Mouse (Mus musculus) thymus, postnatal 14 days (tissue): ENCODE data around the gene Slc7a8.

Source experiments
- DNase-seq: peaks from one replicate; pipeline ENCODE4 v3.0.0; 2021

The Slc7a8 gene

DNA sequence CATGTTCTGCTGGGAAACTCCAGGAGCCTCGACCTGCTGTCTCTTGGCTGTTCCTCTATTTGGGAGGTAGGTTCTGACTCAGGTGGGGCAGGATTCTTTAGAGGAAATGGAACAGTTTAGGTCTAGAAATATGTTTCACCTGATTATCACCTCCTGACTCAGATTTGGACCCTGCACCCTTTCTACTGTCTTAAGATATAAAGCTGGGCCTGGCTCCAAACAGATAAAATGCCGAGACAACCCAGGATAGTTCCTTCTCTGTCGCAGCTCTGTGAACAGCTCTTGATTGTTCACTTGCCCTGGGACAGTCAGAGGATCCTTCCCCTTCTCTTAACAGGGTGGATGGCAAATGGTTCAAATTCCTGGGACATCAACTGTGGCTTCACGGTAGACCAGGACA, 46.5 kb downstream of the Slc7a8 start:
- DNase-seq = no peak

DNA sequence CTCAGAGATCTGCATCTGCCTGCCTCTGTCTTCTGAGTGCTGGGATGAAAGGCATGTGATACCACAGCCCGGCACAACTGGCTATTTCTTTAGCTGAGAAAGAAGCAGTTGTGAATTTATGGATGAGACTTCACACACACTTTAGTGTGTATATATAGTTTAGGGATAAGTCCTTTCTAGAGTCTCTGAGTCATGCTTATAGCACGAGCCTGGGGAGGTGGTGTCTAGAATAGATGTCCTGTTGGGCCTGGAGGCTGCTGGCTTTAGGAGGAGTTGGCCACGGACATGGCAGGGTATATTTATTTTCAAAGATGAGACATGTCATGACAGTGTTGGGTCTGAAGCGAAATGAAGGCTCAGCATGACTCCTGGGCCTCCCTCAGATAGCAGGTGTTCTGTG, 47.7 kb downstream of the Slc7a8 start:
- no peak for DNase-seq

DNA sequence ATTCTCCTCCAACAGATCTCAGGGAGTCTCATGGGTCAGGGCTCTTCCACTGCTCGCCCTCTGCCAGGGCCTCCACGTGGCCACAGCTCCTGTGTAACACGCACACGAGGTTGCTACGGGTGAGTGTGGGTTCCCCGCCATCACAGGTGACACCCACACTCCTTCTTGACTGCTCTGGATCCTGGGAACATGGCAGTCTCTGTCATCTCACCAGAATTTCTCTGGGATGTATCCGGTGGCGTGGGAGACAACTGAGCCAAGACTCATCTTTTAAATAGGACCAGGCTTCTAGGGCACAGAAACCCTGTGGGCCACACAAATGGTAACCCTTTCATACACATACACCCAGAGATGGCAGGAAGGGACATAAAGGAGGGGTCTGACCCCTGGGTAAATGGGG, 49.5 kb downstream of the Slc7a8 start:
- DNase-seq = no peak

DNA sequence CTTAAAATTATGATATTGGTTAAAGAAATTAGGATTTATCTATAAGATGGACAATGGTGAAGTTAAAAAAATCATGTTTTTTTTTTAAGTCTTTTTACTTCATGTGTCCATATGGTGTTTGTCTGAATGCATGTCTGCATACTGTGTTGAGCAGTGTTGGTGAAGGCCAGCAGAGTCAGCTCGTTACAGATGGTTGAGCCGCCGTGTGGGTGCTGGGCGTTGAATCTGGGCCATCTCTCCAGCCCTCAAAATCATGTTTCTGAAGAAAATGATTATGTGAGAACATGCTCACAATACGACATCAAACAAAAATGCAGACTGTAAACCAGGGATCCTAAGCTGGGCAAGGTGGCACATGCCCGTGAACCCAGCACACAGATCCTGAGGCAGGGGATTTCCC, 51.4 kb downstream of the Slc7a8 start:
- no peak for DNase-seq

- no peak for DNase-seq
Observed at GRCm38 (mm10) chr14:54728823-54729653, 52.7 kb downstream of the Slc7a8 start.

GRCm38 (mm10) chr14:54727565-54727964, 54.2 kb downstream of the Slc7a8 start:
- no peak for DNase-seq

DNA sequence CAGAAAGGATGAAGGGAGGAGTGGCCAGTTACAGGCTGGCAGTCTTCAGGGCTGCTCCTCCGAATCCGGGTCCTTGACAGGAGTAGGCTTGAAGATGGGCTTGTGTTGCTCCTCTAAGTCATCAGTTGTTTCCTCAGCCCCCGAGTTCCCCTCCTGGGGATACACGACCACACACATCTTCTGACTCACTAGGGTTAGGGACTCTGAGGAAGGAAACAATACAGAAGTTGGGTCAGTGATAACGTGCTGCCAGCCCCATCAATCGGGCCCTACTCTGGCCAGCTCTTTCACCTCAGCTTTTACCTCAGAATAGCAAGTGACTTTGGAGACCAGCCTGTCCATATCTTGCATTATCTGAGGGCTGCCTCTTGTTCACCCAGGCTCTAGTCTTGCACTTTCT, 57.7 kb downstream of the Slc7a8 start:
- no peak for DNase-seq

DNA sequence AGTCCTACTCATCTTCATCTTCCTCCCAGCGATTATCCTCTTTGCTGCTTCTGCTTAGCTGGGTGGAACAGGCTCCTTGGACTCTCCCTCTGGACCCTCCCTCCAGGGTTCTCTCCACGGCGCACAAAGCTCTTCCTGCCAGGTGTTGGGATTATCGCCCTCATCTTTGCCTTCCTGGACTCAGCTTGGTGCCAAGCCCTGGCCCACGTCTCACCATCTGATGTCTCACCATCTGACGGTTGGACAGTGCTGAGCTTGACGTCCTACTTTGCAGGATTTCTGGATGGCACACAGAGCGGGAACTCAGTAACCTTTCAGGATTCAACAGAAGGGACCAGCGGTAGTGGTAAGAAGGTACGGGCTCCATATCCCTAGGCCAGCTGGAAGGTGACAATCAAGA, 60.0 kb downstream of the Slc7a8 start:
- no peak for DNase-seq

DNA sequence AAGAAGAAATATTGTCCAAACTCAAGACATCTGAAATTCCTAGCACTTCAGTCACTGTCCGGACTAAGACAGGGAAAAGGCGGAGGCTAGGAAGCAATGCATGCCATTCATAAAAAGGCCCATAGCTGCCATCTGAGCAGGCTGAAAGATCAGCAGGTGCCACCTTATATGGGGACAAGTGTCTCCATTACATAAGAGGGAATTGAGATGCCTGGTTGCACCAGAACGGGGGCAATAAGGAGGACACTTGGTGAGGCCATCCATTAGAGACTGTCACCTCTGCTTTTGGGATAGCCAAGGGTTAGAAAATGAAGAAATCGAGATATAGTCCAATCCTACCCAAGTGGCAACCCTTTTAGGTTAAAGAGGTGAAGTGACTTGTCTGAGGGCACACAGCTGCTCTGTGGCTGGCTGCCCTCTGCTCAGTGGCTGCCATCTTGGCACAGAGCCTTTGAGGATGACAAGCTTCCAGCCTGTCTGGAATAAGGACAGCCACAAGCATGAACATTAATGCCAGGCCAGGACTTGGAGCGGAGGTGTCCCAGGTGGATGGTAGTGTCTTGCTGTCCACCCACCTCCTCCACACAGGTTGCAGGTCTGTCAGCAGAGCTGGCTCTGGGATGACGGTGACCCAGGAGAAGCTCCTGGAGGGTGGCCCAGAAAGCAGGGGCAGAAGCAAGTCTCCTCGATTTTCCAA, 60.9 kb downstream of the Slc7a8 start:
- no peak for DNase-seq

- no peak for DNase-seq
Observed at GRCm38 (mm10) chr14:54720041-54720440, 61.7 kb downstream of the Slc7a8 start.

GRCm38 (mm10) chr14:54715402-54715801, 66.3 kb downstream of the Slc7a8 start:
- DNase-seq = no peak

DNA sequence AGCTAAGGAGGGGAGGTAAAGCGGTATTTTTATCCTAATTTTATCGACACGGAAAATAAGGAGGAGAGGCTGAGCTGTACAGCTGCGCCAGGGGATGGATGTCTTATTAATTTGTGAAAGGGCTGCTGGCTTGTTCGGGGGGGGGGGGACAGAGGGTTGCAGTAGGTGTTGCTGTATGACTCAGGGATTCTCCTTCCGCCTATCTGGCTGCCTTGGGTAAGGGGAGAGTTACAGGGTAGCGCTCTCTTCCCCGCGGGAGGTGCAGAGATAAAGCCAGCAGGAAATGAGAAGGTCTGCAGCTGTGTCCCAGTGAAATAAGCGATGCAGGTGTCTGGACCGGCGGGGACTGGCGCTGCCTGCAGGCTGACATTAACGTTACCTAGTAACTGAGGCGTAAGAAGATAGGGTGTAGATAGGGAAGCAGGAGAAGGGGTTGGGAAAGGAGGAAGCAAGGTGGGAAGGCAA, 67.1 kb downstream of the Slc7a8 start:
- DNase-seq = peak; percentile 74

GRCm38 (mm10) chr14:54714121-54714520, 67.6 kb downstream of the Slc7a8 start:
- peak; percentile 72 for DNase-seq

DNA sequence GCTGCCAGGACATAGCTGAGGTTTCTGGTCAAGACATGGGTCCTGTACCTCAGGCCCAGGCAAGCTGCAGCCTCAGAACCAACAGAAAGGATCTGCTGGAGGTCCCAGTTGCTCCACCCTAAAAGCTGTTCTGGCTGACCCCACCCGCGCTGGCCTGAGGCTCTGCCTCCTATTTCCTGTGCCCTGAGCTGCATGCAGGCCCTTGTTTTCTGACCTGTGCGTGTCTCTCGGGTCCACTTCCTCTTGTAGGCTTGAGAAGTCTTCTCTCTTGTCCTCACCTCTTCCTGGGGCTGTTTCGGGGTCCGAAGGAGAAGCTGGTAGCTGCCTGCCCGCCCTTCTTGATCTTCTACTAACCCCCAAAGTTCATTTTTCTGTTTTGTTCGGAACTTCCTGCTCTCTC, 68.9 kb downstream of the Slc7a8 start:
- DNase-seq = no peak

GRCm38 (mm10) chr14:54712074-54712473, 69.7 kb downstream of the Slc7a8 start, which contains the start of gene Cebpe:
Gene Cebpe (minus strand): TSS chr14:54712174.
- DNase-seq = no peak

GRCm38 (mm10) chr14:54709054-54709453, 72.7 kb downstream of the Slc7a8 start:
- no peak for DNase-seq

GRCm38 (mm10) chr14:54706589-54707320, 75.0 kb downstream of the Slc7a8 start:
- DNase-seq = no peak

DNA sequence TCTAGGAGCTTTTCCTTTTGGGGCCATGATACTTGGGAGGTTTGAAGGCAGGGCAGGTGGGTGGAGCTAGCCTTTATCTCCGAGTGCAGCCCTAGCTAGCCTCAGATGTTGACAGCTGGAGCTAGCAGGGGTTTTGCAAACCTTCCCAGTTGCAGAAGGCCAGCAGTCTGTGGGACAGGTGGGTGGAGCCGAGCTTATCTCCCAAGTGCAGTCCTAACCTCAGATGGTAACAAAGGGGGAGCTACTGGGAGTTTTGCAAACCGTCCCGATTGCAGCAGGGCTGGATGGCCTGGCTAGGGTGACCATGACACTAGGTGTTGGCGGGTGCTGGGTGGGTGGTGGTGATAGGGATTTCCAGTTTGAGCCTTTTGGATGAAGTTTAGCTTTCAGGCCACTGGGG, 75.9 kb downstream of the Slc7a8 start:
- no peak for DNase-seq

DNA sequence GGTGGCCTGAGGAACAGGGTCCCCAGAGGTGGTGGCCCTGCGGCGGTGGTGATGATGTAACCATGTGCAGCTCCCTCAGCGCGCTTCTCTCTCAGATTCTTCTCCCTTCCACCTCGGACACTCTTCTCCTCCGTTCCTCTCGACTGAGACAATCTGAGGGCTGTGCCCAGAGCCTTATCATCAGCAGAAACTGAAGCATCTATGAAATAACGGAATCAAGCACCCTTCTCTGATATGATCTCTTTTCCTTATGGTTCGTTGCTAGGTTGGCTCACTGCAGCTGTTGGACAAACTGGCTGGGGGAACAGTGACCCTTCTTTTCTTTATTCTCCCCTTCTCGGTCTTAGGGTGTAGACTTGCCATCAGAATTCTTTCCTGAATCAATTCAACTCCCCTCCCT, 78.5 kb downstream of the Slc7a8 start:
- DNase-seq = no peak

DNA sequence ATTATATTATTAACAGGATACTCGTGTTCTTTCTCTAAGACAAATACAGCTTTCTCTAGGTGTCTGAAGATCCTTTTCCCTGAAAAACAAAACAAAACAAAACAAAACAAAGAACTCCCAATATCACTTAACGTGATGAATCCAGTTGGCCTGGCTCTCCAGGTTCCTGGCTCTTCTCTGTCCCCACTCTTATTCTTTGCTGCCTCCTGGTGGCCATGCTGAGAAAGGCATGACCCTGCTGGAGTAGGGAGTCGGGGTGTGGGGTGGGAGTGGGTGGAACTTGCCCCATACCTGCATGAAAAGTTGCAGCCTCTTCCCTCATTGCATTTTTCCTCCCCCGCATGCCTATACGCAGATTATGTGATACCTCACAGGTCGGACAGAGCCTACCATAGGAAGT, 80.4 kb downstream of the Slc7a8 start:
- peak; percentile 91 for DNase-seq

GRCm38 (mm10) chr14:54699586-54699985, 82.2 kb downstream of the Slc7a8 start:
- DNase-seq = no peak

DNA sequence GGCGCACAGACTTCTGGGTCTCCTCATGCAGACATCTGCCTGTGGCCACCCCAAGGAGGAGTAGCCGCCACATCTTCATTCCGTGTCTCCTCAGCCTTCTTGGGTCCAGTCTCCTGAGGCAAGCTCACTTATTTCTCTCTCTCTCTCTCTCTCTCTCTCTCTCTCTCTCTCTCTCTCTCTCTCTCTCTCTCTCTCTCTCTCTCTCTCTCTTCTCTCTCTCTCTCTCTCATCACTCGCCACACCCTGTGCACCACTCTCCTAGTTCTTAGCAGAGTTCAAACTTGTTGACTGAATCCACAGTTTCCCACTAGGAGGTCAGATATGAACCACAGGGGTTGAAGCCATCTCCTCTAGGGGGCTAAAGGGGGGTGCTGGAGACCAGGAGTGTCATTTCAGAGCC, 83.0 kb downstream of the Slc7a8 start, which contains the start of gene Gm29776:
Gene Gm29776 (minus strand): TSS at position 101 of the 400 bp plus-strand sequence.
- no peak for DNase-seq

- no peak for DNase-seq
Observed at GRCm38 (mm10) chr14:54696752-54697151, 85.0 kb downstream of the Slc7a8 start.
